Mouse (Mus musculus): ENCODE results near the gene Magi1. TPM values are rescaled to one million over a fixed set of nuclear protein-coding genes. Genes with fewer than 3 reads are reported as not detected.
A peak's percentile ranks its signal among the peaks of the same experiment; 100 is the strongest.

Gene Magi1
- polyA plus RNA-seq, 1 experiment, result 158 TPM

GRCm38 (mm10) chr6:93895721-93896120 is 388.0 kb downstream of the Magi1 start:
- Histone ChIP-seq H3K4me1 (ENCODE audit: control insufficient read depth, insufficient read depth, low read length) (peaks cover 11% of the 10 kb centered on the region), H3K27ac (ENCODE audit: insufficient read depth, low read depth, low read length) (no peak overlapping the region), H3K4me3 (ENCODE audit: insufficient read depth, low read depth, low read length) (no peak overlapping the region)
- 94% methylated on average over 2 of the region's 2 CpGs for WGBS
- TF ChIP-seq POLR2A (IDR thresholded peaks at IDR 0.05; ENCODE audit: insufficient read depth, low read depth, low read length) (no peak), CTCF (IDR thresholded peaks at IDR 0.05; ENCODE audit: insufficient read depth, low read depth, low read length) (no peak)

- WGBS, result 30% methylated on average over 7 of the region's 7 CpGs
- H3K4me1 ChIP-seq (ENCODE audit: control insufficient read depth, insufficient read depth, low read length), result peaks cover 11% of the 10 kb centered on the region
- no peak overlapping the region for H3K27ac ChIP-seq (ENCODE audit: insufficient read depth, low read depth, low read length)
- H3K4me3 ChIP-seq (ENCODE audit: insufficient read depth, low read depth, low read length), result no peak overlapping the region
- TF ChIP-seq CTCF (IDR thresholded peaks at IDR 0.05; ENCODE audit: insufficient read depth, low read depth, low read length) (no peak), POLR2A (IDR thresholded peaks at IDR 0.05; ENCODE audit: insufficient read depth, low read depth, low read length) (no peak)
Observed at GRCm38 (mm10) chr6:93893956-93894355, 389.8 kb downstream of the Magi1 start.

- TF ChIP-seq CTCF (IDR thresholded peaks at IDR 0.05; ENCODE audit: insufficient read depth, low read depth, low read length) (no peak), POLR2A (IDR thresholded peaks at IDR 0.05; ENCODE audit: insufficient read depth, low read depth, low read length) (no peak)
- 67% methylated on average over 5 of the region's 5 CpGs for WGBS
- H3K4me3 ChIP-seq (ENCODE audit: insufficient read depth, low read depth, low read length), result no peak overlapping the region
- H3K27ac ChIP-seq (ENCODE audit: insufficient read depth, low read depth, low read length), result no peak overlapping the region
- H3K4me1 ChIP-seq (ENCODE audit: control insufficient read depth, insufficient read depth, low read length), result peaks cover 11% of the 10 kb centered on the region
Observed at GRCm38 (mm10) chr6:93892922-93893321, 390.8 kb downstream of the Magi1 start.

- WGBS, result 97% methylated on average over 3 of the region's 3 CpGs
- no peak for TF ChIP-seq CTCF (IDR thresholded peaks at IDR 0.05; ENCODE audit: insufficient read depth, low read depth, low read length)
- TF ChIP-seq POLR2A (IDR thresholded peaks at IDR 0.05; ENCODE audit: insufficient read depth, low read depth, low read length), result no peak
- no peak overlapping the region for H3K4me3 ChIP-seq (ENCODE audit: insufficient read depth, low read depth, low read length)
- no peak overlapping the region for H3K27ac ChIP-seq (ENCODE audit: insufficient read depth, low read depth, low read length)
- peaks cover 6% of the 10 kb centered on the region for H3K4me1 ChIP-seq (ENCODE audit: control insufficient read depth, insufficient read depth, low read length)
Observed at GRCm38 (mm10) chr6:93890011-93890410, 393.7 kb downstream of the Magi1 start.

GRCm38 (mm10) chr6:93877337-93877736 is 406.4 kb downstream of the Magi1 start:
- 41% methylated on average over 4 of the region's 4 CpGs for WGBS
- TF ChIP-seq CTCF (IDR thresholded peaks at IDR 0.05; ENCODE audit: insufficient read depth, low read depth, low read length) (no peak), POLR2A (IDR thresholded peaks at IDR 0.05; ENCODE audit: insufficient read depth, low read depth, low read length) (no peak)

GRCm38 (mm10) chr6:93874936-93875335 is 408.8 kb downstream of the Magi1 start:
- 36% methylated on average over 2 of the region's 2 CpGs for WGBS
- Histone ChIP-seq H3K27ac (ENCODE audit: insufficient read depth, low read depth, low read length) (peak overlapping the region; percentile 45; the same call in 1 of the 2 replicates), H3K4me3 (ENCODE audit: insufficient read depth, low read depth, low read length) (no peak overlapping the region), H3K4me1 (ENCODE audit: control insufficient read depth, insufficient read depth, low read length) (peaks cover 5% of the 10 kb centered on the region; the same call in 1 of the 2 replicates)
- TF ChIP-seq POLR2A (IDR thresholded peaks at IDR 0.05; ENCODE audit: insufficient read depth, low read depth, low read length) (no peak), CTCF (IDR thresholded peaks at IDR 0.05; ENCODE audit: insufficient read depth, low read depth, low read length) (no peak)

More at GRCm38 (mm10) chr6:93877337-93877736, 406.4 kb downstream of the Magi1 start:
- Histone ChIP-seq H3K4me1 (ENCODE audit: control insufficient read depth, insufficient read depth, low read length) (peaks cover 5% of the 10 kb centered on the region; the same call in 1 of the 2 replicates), H3K27ac (ENCODE audit: insufficient read depth, low read depth, low read length) (no peak overlapping the region), H3K4me3 (ENCODE audit: insufficient read depth, low read depth, low read length) (no peak overlapping the region)

- no peak for TF ChIP-seq CTCF (IDR thresholded peaks at IDR 0.05; ENCODE audit: insufficient read depth, low read depth, low read length)
- no peak for TF ChIP-seq POLR2A (IDR thresholded peaks at IDR 0.05; ENCODE audit: insufficient read depth, low read depth, low read length)
- Histone ChIP-seq H3K4me1 (ENCODE audit: control insufficient read depth, insufficient read depth, low read length) (peaks cover 5% of the 10 kb centered on the region; the same call in 1 of the 2 replicates), H3K4me3 (ENCODE audit: insufficient read depth, low read depth, low read length) (no peak overlapping the region), H3K27ac (ENCODE audit: insufficient read depth, low read depth, low read length) (peak overlapping the region; percentile 62)
- WGBS, result 41% methylated on average over 2 of the region's 2 CpGs
Observed at GRCm38 (mm10) chr6:93874376-93874775, 409.3 kb downstream of the Magi1 start.

- no peak overlapping the region for H3K4me3 ChIP-seq (ENCODE audit: insufficient read depth, low read depth, low read length)
- H3K4me1 ChIP-seq (ENCODE audit: control insufficient read depth, insufficient read depth, low read length), result peaks cover 5% of the 10 kb centered on the region; the same call in 1 of the 2 replicates
- 76% methylated on average over 1 of the region's 1 CpGs for WGBS
- peak overlapping the region; percentile 62 for H3K27ac ChIP-seq (ENCODE audit: insufficient read depth, low read depth, low read length)
- TF ChIP-seq CTCF (IDR thresholded peaks at IDR 0.05; ENCODE audit: insufficient read depth, low read depth, low read length) (no peak), POLR2A (IDR thresholded peaks at IDR 0.05; ENCODE audit: insufficient read depth, low read depth, low read length) (no peak)
Observed at GRCm38 (mm10) chr6:93873536-93873935, 410.2 kb downstream of the Magi1 start.

GRCm38 (mm10) chr6:93871516-93871915 is 412.2 kb downstream of the Magi1 start:
- no peak for TF ChIP-seq CTCF (IDR thresholded peaks at IDR 0.05; ENCODE audit: insufficient read depth, low read depth, low read length)
- no peak for TF ChIP-seq POLR2A (IDR thresholded peaks at IDR 0.05; ENCODE audit: insufficient read depth, low read depth, low read length)
- WGBS, result 63% methylated on average over 4 of the region's 4 CpGs
- H3K4me3 ChIP-seq (ENCODE audit: insufficient read depth, low read depth, low read length), result no peak overlapping the region
- H3K4me1 ChIP-seq (ENCODE audit: control insufficient read depth, insufficient read depth, low read length), result peaks cover 4% of the 10 kb centered on the region; the same call in 1 of the 2 replicates
- no peak overlapping the region for H3K27ac ChIP-seq (ENCODE audit: insufficient read depth, low read depth, low read length)

Measured in olfactory bulb, adult 2 months (tissue).